Mouse (Mus musculus): ENCODE data around the gene Slc41a2.

The Slc41a2 gene

DNA sequence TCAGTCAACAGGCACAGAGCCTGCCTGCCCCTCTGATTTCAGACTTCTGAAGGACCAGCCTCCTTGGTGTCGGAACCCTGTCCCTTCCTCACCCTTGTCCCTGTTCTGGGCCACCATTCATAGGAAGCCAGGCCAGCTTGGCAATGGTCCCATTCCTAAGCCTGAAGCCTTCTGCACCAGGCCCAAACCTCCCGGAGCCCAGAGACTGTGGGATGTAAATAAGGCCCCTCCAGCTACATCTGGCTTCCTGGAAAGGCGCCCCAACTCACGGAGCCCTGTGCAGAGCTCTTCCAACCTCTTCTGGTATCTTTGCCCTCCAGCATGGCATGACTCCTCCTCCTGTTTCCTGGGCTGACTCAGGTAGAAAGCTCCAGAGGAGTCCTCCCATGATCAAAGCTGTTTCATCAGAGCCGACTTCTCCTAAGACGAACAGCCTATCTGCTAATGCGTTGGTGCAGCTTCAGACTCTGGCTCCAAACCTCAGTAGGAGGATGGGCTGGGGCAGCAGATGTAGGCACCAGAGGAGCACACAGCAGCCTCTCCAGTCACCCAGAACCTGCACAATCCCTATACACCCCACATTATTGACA lies 153.1 kb downstream of the Slc41a2 start:
- DNase-seq (ENCODE audit: low spot score): peak; percentile 84

DNA sequence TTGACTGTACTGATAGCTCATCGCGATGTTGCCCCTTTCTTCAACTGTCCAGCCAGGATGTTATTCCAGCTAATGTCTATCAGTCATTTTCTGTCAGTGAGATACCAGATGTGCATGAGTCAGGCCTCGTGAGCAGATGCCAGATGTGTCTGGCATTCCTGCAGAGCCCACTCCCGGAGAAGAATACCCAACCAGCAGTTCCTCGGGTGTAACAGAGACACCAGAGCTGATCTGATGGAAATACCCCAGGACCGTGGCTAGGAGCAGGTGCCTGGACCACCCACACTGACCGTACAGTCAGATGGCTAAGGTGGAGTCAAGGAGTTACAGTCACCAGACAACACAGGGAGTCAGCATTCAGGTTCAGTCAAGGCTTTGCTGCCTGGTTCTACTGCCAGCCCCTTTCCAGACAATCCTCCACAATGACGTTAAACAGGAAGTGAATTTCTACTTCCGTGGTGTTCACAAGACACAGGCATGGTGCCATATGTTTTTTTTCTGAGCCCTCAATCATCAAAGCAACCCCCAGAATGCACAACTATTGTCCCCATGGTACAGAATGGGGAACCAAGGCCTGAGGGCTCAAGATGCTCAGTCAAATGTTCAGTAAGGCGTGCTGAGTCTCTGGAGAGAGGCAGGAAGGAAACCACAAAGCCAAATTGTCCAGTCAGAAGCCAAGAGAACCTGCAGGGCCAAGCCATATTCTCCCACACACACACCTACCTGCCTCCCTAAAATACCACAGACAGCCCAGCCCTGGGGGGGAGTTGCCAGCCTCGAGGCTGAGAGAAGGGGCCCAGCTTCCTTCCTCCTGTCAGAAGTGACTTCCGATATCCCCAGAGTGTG lies 153.8 kb downstream of the Slc41a2 start:
- peak; percentile 71 for DNase-seq (ENCODE audit: low spot score)

DNA sequence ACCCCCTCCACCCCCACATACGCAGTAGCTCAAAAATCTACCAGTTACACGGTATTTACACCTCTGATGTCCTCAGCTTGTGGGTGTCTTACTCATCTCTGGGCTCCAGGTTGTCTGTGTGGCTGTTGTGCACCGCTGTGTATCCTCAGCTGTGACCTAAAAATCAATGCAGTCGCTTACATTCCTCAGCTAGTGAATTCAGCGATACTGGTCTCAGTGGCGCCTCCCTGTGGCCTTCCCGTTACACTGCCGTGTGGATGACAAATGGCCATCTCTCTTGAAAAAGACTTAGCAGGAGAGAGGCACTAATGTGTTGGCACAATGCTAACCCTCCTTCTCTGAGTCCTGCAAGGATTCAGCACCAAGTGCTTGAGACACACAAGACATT lies 155.1 kb downstream of the Slc41a2 start:
- peak; percentile 85 for DNase-seq (ENCODE audit: low spot score)

DNA sequence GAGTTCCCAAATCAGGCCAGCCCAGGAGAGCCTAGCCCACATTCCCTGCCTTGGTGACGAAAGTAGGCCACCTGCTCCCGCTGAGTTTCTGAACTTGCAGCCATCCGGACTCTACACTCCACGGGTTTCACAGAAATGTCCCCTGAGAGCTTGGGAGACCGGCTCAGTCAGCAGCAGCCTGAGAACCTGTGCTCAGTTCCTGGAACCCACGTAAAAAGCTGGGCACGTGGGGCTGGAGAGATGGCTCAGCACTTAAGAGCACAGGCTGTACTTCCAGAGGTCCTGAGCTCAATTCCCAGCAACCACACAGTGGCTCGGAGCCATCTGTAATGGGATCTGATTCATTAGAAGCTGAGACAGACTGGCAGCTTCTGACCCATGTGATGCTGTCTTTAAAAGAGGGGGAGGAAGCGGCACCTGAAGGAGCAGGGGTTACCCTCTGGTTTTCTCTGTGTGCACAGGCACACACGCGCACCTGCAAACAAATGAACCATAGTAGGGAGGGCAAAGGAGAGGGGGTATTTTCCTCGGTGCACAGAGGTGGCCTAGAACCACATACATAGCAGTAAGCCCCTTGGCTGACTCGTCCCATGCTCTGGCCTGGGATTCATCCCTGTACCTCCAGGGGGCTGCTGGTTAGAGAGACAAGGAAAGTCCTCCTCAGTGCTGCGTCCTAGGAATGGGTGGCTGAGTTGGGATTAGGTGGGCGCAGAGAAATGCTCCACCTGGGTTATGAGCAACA lies 155.7 kb downstream of the Slc41a2 start:
- peak; percentile 61 for DNase-seq (ENCODE audit: low spot score)

Measured in adipocyte (in vitro differentiated cells).